In genomic region chr3:127013976-127014375, GRCm38 (mm10) we compare ENCODE assay signal across 26 mouse cellular contexts.
"Had no signal": no experiment of that assay in that cellular context is flagged by ENCODE, and none has a peak within 500 bp of the region (broad histone marks: within the 10 kb centered on the region; RNA-seq: fewer than 3 reads in every experiment).

No protein-coding gene starts in this region.

- H3K4me3 ChIP-seq: gastrocnemius, adult 2 months; heart, embryonic 10.5 days; heart, embryonic 12.5 days; hindbrain, embryonic 10.5 days; hindbrain, embryonic 13.5 days; hindbrain, embryonic 15.5 days; kidney, embryonic 15.5 days; limb, embryonic 13.5 days; limb, embryonic 15.5 days; liver, embryonic 12.5 days had no signal

- H3K9ac ChIP-seq: heart, embryonic 12.5 days; hindbrain, embryonic 13.5 days; hindbrain, embryonic 15.5 days; kidney, embryonic 15.5 days; limb, embryonic 13.5 days; limb, embryonic 15.5 days; liver, embryonic 12.5 days; liver, embryonic 14.5 days had no signal

- H3K27me3 ChIP-seq: heart, embryonic 12.5 days; hindbrain, embryonic 13.5 days; hindbrain, embryonic 15.5 days; kidney, embryonic 15.5 days; limb, embryonic 13.5 days; limb, embryonic 15.5 days; liver, embryonic 12.5 days had no signal

- DNase-seq: gastrocnemius, adult 2 months; gastrocnemius, postnatal 10 days; gastrocnemius, postnatal 25 days; heart, postnatal 14 days; heart, postnatal 4 days; kidney, adult 11 months; kidney, adult 2 months; kidney, adult 9 months; kidney, postnatal 14 days; kidney, postnatal 36 days; layer of hippocampus, postnatal 36 days; left cerebral cortex, postnatal 4 days; lung, adult 18-20 months had no signal

- ATAC-seq: hindbrain, postnatal 0 days; intestine, embryonic 16.5 days; liver, embryonic 12.5 days had no signal

- H3K4me2 ChIP-seq: heart, embryonic 12.5 days; hindbrain, embryonic 13.5 days; hindbrain, embryonic 15.5 days; kidney, embryonic 15.5 days; limb, embryonic 13.5 days; limb, embryonic 15.5 days; liver, embryonic 12.5 days had no signal

- H3K36me3 ChIP-seq: kidney, embryonic 15.5 days; liver, embryonic 12.5 days had no signal

- H3K9me3 ChIP-seq: heart, embryonic 10.5 days; heart, embryonic 12.5 days; hindbrain, embryonic 10.5 days; hindbrain, embryonic 13.5 days; hindbrain, embryonic 15.5 days; kidney, embryonic 15.5 days; limb, embryonic 13.5 days; limb, embryonic 15.5 days; liver, embryonic 12.5 days had no signal

- H3K4me1 ChIP-seq: heart, embryonic 10.5 days; hindbrain, embryonic 13.5 days; hindbrain, embryonic 15.5 days; kidney, embryonic 15.5 days; liver, embryonic 12.5 days had no signal

- H3K27ac ChIP-seq: gastrocnemius, adult 2 months; heart, embryonic 10.5 days; hindbrain, embryonic 10.5 days; hindbrain, embryonic 13.5 days; hindbrain, embryonic 15.5 days; hindbrain, postnatal 0 days; kidney, embryonic 15.5 days; kidney, postnatal 0 days; limb, embryonic 13.5 days; limb, embryonic 15.5 days; liver, embryonic 12.5 days; liver, embryonic 14.5 days had no signal
